Mouse (Mus musculus): ENCODE measurements around the gene Tulp2.

GRCm38 (mm10) chr7:45553990-45554389 is 72.3 kb downstream of the Tulp2 start:
- TF ChIP-seq POLR2A (IDR thresholded peaks at IDR 0.05; ENCODE audit: borderline replicate concordance, extremely low read depth, low read depth, low read length) = no peak
- TF ChIP-seq CTCF (IDR thresholded peaks at IDR 0.05; ENCODE audit: insufficient read depth, low read length) = no peak
